Mouse (Mus musculus) hindbrain, embryonic 12.5 days (tissue): ENCODE results near the gene Zbtb22. TPM values are rescaled to one million over a fixed set of nuclear protein-coding genes. Genes with fewer than 3 reads are reported as not detected.
A peak's percentile ranks its signal among the peaks of the same experiment; 100 is the strongest.
"Not testable (repeated sequence)": the region's sequence is repeated elsewhere in the genome, so short reads cannot be mapped to it uniquely, and the experiment has no call there.

Experiments
- ATAC-seq: fragments of 200-750 bp; cut with Nextera tagmentation; 2 replicates; pipeline ENCODE4 v1.8.0; 2017; ENCODE audit warnings: moderate TSS enrichment; ENCODE audit not compliant: low FRiP score
- H3K27ac ChIP-seq: fragments of 300-500 bp; sonication (generic); 2 replicates; pipeline ENCODE4 v1.5.1; 2016; ENCODE audit warnings: mild to moderate bottlenecking
- H3K27me3 ChIP-seq: fragments of 300-500 bp; sonication (generic); 2 replicates; pipeline ENCODE4 v1.6.1; 2016; ENCODE audit warnings: mild to moderate bottlenecking
- H3K36me3 ChIP-seq: fragments of 300-500 bp; sonication (generic); 2 replicates; pipeline ENCODE4 v1.6.1; 2016; ENCODE audit warnings: mild to moderate bottlenecking
- H3K4me1 ChIP-seq: fragments of 300-500 bp; sonication (generic); 2 replicates; pipeline ENCODE4 v1.6.1; 2016
- H3K4me2 ChIP-seq: fragments of 300-500 bp; sonication (generic); replicated peaks from 2 replicates; pipeline ENCODE4 v1.6.1; 2016; ENCODE audit warnings: mild to moderate bottlenecking
- H3K4me3 ChIP-seq: fragments of 300-500 bp; sonication (generic); 2 replicates; pipeline ENCODE4 v1.5.1; 2016; ENCODE audit warnings: mild to moderate bottlenecking
- H3K9ac ChIP-seq: fragments of 300-500 bp; sonication (generic); 2 replicates; pipeline ENCODE4 v1.6.1; 2016; ENCODE audit warnings: mild to moderate bottlenecking, moderate library complexity
- H3K9me3 ChIP-seq: fragments of 300-500 bp; sonication (generic); replicated peaks from 2 replicates; pipeline ENCODE4 v1.6.1; 2016; ENCODE audit warnings: mild to moderate bottlenecking
- WGBS: fragments of 180-500 bp; shearing (Covaris S2); methylation state at CpG from one replicate; pipeline ENCODE4 v1.1.7; 2016; 5-methylcytosine and 5-hydroxymethylcytosine counted together
- polyA plus RNA-seq: library from polyadenylated mRNA; unstranded; fragments of >200 nt; fragmentation: Nextera tagmentation; extraction: Ambion mirVana; gene quantifications from 2 replicates; pipeline ENCODE4 v1.2.1, GENCODE M21; 2016

Zbtb22 gene
- polyA plus RNA-seq = 21.7 and 25.5 TPM in 2 replicates

DNA sequence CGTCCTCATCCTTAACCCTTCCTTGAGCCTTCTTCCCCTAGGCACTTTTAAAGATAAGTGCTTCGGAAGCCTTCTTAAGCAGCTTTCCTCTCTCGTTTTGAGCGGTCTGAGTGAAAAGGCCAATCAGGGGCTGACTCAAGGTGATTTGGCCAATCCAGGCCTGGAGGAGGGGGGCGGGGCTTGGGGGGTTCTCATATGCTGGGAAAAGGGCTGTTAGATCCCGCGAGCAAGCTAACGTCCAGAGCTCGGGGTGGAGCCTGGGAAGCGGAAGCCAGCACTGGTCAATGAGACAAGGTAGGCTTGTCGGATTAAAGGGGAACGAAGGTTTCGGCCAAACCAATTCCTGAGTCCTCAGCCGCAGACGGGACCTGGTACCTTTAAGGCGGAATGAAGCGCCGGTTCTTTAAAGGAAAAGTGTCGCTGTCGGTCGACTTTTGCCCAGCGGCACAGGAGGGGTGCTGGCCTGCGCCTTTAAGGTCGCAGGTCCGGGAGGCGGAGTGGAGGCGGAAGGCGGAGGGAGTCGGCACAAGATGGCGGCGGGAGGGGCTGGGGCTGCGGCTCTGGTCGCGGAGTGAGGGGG is at the start of gene Zbtb22, which contains the start of gene Tapbp:
TSS of gene Zbtb22 (plus strand) at position 234 of the 580 bp plus-strand sequence.
TSS of gene Tapbp (plus strand) at position 229 of the 580 bp plus-strand sequence.
- peaks cover 44% of the 10 kb centered on the region for H3K4me1 ChIP-seq
- peak within 1 kb of the TSS; percentile 46 for H3K4me2 ChIP-seq
- 0 out of 2 replicates have a peak, but pooled peaks cover 9% of the 10 kb centered on the region for H3K27me3 ChIP-seq
- peak within 1 kb of the TSS; percentile 70 for H3K9ac ChIP-seq
- peak within 1 kb of the TSS; percentile 89 for H3K27ac ChIP-seq
- peak within 1 kb of the TSS; percentile 56 for H3K4me3 ChIP-seq
- peak; percentile 90 for ATAC-seq
- H3K9me3 ChIP-seq = no peaks in the 10 kb centered on the region
- WGBS = 1% methylated on average over 34 of the region's 34 CpGs
- H3K36me3 ChIP-seq = peaks cover 47% of the 10 kb centered on the region

DNA sequence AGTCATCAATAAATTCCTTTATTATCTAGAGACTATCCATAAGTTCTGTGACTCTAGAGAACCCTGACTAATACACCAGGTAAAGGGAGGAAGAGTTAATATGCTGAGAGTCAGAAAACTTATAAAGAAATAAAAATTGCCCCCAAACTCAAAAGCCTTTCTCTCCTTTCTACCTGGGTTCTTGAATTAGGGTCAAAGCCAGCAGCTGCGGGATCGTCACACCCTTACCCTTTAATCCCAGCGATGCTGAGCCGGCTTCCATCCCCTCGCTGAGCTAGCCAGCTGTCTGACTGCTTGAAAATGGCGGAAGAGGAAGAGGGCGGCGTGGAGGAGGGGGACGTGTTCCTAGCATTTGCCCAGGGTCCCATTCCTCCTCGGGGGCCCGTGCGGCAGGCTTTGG is 42.2 kb upstream of the Zbtb22 start, which contains the start of gene Gm7029:
TSS of gene Gm7029 (plus strand) at position 301 of the 400 bp plus-strand sequence.
- peaks cover 13% of the 10 kb centered on the region; the same call in 1 of the 2 replicates for H3K36me3 ChIP-seq
- ATAC-seq, H3K4me2 ChIP-seq, H3K27ac ChIP-seq, H3K27me3 ChIP-seq, H3K9ac ChIP-seq, H3K9me3 ChIP-seq, H3K4me1 ChIP-seq, H3K4me3 ChIP-seq: not testable (repeated sequence)
- 75% methylated on average over 2 of the region's 12 CpGs for WGBS

DNA sequence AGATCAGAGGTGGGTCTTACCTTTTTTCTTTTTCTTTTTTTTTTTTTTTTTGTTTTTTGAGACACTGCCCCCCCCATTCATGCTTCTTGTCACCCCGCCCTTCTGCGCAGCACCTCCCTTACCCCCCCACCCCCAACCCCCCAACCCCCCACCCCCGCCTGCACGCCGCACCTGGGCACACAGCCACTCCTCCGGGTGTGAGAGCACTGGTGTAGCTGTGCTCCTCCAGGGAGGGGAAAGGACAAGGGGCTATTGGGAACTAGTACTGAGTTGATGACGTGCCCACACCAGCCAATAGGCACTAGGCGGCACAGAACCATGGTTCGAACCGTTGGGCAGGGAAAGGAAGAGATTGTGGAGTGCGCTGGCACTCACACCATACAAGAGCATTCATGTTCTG is 41.3 kb upstream of the Zbtb22 start:
- peaks cover 19% of the 10 kb centered on the region for H3K36me3 ChIP-seq
- no peak overlapping the region for H3K27ac ChIP-seq
- H3K4me2 ChIP-seq = no peak overlapping the region
- H3K9me3 ChIP-seq = no peaks in the 10 kb centered on the region
- WGBS = 89% methylated on average over 11 of the region's 11 CpGs
- no peaks in the 10 kb centered on the region for H3K27me3 ChIP-seq
- ATAC-seq = no peak
- no peak overlapping the region for H3K4me3 ChIP-seq
- H3K4me1 ChIP-seq = no peaks in the 10 kb centered on the region
- no peak overlapping the region for H3K9ac ChIP-seq

DNA sequence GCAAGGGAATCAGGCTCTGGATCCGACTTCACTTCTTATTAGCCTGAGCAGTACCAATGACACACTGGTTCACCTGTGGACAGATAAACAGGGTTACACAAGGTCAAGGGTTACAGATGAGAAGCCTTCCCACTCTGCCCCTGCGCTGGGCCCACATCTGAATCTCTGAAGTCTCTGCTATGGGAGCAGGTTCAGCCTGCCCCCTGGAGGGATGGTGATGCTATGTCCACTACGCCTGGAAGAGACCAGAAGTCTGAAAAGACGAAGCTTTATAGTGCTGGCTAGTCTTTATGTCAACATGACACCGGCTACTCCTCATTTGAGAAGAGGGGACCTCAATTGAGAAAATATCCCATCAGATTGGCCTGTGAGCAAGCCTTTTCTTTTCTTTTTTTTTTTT is 39.9 kb upstream of the Zbtb22 start:
- WGBS = 82% methylated on average over 5 of the region's 5 CpGs
- H3K27me3 ChIP-seq = not testable (repeated sequence)

DNA sequence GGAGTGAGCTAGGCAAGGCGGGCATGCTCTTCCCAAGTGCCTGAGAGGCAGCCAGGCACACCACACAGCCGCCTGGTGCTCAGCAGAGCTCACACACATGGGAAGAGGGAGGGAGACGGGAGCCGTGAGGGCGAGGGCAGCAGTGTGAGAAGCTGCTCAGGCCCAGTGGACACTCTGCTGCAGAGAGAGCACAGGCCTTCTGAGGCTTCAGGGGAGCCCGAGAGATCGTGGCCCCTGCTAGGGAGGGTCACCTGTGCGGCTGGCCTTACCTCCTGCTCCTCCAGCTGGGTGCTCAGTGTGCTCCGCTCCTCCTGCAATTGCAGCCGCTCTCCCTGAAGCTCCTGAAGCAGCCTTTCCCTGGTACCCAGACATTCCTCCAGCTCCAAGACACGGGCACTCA is 31.4 kb upstream of the Zbtb22 start:
- peaks cover 27% of the 10 kb centered on the region for H3K36me3 ChIP-seq
- 88% methylated on average over 10 of the region's 11 CpGs for WGBS
- H3K9ac ChIP-seq, H3K4me2 ChIP-seq, H3K27ac ChIP-seq, H3K4me1 ChIP-seq, H3K27me3 ChIP-seq, ATAC-seq, H3K9me3 ChIP-seq, H3K4me3 ChIP-seq: not testable (repeated sequence)

More for the DNA sequence above, 39.9 kb upstream of the Zbtb22 start:
- ATAC-seq, H3K9ac ChIP-seq, H3K27ac ChIP-seq, H3K4me1 ChIP-seq, H3K9me3 ChIP-seq, H3K4me2 ChIP-seq, H3K4me3 ChIP-seq: not testable (repeated sequence)
- H3K36me3 ChIP-seq = peaks cover 26% of the 10 kb centered on the region

DNA sequence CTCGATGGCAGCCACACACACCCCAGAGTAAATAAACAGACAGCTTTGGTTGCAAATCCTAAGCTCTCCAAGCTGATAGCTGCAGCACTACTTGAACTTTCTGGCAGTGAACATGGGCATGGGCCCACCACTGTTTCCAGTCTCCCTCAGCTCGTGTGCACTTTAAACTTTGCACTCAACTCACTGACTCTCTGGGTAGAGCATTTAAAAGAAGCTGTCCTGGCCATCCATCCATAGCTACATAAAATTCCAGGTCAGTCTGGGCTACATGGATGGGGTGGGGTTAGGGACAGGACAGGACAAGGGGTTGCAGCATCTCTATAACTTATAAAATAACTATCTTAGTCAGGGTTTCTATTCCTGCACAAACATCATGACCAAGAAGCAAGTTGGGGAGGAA is 27.9 kb upstream of the Zbtb22 start:
- 82% methylated on average over 2 of the region's 2 CpGs for WGBS
- not testable (repeated sequence) for ATAC-seq, H3K4me3 ChIP-seq, H3K27me3 ChIP-seq, H3K27ac ChIP-seq, H3K9me3 ChIP-seq, H3K4me2 ChIP-seq, H3K4me1 ChIP-seq, H3K9ac ChIP-seq
- peaks cover 19% of the 10 kb centered on the region; the same call in 1 of the 2 replicates for H3K36me3 ChIP-seq

DNA sequence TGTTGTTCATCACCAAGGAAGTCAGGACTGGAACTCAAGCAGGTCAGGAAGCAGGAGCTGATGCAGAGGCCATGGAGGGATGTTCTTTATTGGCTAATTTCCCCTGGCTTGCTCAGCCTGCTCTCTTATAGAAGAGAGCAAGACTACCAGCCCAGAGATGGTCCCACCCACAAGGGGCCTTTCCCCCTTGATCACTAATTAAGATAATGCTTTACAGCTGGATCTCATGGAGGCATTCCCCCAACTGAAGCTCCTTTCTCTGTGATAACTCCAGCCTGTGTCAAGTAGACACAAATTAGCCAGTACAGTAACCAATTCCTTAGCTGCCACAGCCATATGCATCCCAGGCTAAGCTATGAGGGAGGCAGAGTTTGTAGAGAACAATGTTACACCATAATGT is 27.5 kb upstream of the Zbtb22 start:
- not testable (repeated sequence) for H3K27me3 ChIP-seq, H3K27ac ChIP-seq, H3K9ac ChIP-seq, ATAC-seq, H3K4me3 ChIP-seq, H3K4me1 ChIP-seq, H3K9me3 ChIP-seq, H3K4me2 ChIP-seq
- H3K36me3 ChIP-seq = peaks cover 19% of the 10 kb centered on the region; the same call in 1 of the 2 replicates

DNA sequence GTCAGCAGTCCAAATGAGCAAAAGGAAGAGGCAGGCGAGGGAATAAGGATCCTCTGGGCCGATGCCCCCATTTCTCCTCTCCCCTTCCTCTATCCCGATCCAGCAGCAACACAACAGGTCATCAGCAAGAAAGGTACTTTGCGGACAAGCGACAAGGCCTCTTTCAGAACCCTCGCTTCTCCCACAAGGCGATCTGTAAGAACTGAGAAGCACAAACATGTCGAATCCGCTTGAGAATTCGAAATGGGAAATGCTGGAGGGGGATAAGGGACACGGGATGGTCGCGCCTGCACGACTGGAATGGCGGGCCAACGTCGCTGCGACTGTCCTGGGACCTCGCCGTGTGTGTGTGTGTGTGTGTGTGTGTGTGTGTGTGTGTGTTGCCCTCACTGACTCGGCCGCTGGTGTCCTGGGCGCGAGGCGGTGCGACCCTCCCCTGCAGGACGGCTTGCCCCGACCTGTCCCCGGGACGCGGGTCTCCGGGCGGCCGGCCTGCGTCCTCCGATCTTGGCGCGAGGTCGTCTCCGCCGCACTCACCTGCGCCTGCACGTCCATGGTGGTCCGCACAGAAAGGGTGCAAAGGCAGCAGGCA is 25.7 kb upstream of the Zbtb22 start:
- peak overlapping the region; percentile 55; the same call in 1 of the 2 replicates for H3K27ac ChIP-seq
- 0 out of 2 replicates have a peak, but pooled peaks cover 11% of the 10 kb centered on the region for H3K36me3 ChIP-seq
- ATAC-seq = peak; percentile 34; the same call in 1 of the 2 replicates
- WGBS = under 1% methylated on average over 44 of the region's 44 CpGs
- not testable (repeated sequence) for H3K27me3 ChIP-seq, H3K9me3 ChIP-seq, H3K4me1 ChIP-seq
- H3K4me3 ChIP-seq = peak overlapping the region; percentile 70
- H3K4me2 ChIP-seq = peak overlapping the region; percentile 68
- peak overlapping the region; percentile 68 for H3K9ac ChIP-seq

DNA sequence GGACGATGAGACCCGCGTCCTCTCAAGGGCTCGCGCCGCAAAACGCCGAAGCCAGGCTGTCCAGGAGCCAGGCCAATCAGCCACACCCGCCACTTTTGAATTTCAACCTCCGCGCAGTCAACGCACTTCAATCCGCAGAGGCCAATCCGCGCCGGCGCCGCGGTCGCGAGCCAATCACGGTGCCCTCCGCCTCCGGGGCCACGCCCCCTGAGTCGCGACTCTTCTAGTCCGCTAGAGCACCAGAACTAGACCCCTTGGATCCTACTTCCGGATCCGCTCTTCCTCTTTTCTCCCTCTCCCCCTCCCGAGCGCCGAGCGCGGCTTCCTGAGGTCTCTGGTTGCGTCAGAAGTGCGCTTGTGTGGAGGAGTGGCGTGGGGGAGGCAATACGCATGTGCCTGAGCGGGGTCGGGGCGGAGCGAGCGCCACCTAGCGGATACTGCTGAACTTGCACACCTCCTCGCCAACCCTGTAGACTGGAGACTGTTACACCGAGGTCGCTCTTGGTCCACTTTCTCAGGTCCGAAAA is 25.1 kb upstream of the Zbtb22 start, which contains the start of gene Kifc1:
TSS of gene Kifc1 (minus strand) at position 129 of the 527 bp plus-strand sequence.
- Histone ChIP-seq H3K4me1 (peaks cover 9% of the 10 kb centered on the region), H3K36me3 (0 out of 2 replicates have a peak, but pooled peaks cover 8% of the 10 kb centered on the region), H3K27me3 (no peaks in the 10 kb centered on the region; the same call in 1 of the 2 replicates), H3K27ac (peak within 1 kb of the TSS; percentile 55; the same call in 1 of the 2 replicates), H3K9me3 (no peaks in the 10 kb centered on the region), H3K4me2 (peak within 1 kb of the TSS; percentile 68), H3K4me3 (peak within 1 kb of the TSS; percentile 70), H3K9ac (peak within 1 kb of the TSS; percentile 68)
- WGBS = 1% methylated on average over 49 of the region's 49 CpGs
- ATAC-seq = peak; percentile 99

DNA sequence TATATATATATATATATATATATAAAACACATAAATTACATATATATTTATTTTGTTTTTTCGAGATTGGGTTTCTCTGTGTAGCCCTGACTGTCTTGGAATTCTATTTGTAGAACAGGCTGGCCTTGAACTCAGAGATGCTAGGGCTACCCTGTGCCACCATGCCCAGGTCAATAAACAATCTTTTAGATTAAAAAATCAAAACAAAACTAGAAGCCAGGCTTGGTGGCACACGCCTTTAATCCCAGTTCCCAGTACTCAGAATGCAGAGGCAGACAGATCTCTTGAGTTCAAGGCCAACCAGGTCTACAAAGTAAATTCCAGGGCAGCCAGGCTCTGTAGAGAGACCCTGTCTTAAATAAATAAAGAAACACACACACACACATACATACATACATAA is 24.3 kb upstream of the Zbtb22 start:
- ATAC-seq = no peak
- no peak overlapping the region for H3K27ac ChIP-seq
- H3K4me3 ChIP-seq = no peak overlapping the region
- no peaks in the 10 kb centered on the region; the same call in 1 of the 2 replicates for H3K27me3 ChIP-seq
- WGBS = 68% methylated on average over 2 of the region's 2 CpGs
- no peak overlapping the region for H3K4me2 ChIP-seq
- H3K9ac ChIP-seq = no peak overlapping the region
- peaks cover 9% of the 10 kb centered on the region for H3K4me1 ChIP-seq
- no peaks in the 10 kb centered on the region for H3K9me3 ChIP-seq
- 0 out of 2 replicates have a peak, but pooled peaks cover under 1% of the 10 kb centered on the region for H3K36me3 ChIP-seq

DNA sequence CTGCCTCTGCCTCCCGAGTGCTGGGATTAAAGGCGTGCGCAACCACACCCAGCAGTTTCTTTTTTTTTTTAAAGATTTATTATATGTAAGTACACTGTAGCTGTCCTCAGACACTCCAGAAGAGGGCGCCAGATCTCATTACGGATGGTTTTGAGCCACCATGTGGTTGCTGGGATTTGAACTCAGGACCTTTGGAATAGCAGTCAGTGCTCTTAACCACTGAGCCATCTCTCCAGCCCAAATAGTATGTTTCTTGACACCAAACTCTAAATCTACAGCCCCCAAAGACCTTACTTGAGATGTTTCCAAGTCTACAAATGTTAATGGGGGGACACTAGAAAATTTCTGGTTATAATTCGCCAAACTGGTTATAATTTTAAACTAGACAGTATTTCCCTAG is 23.8 kb upstream of the Zbtb22 start:
- not testable (repeated sequence) for H3K4me2 ChIP-seq, H3K9me3 ChIP-seq, H3K36me3 ChIP-seq, H3K27ac ChIP-seq, H3K4me3 ChIP-seq, H3K27me3 ChIP-seq, H3K4me1 ChIP-seq, ATAC-seq, H3K9ac ChIP-seq
- WGBS = 68% methylated on average over 6 of the region's 6 CpGs

DNA sequence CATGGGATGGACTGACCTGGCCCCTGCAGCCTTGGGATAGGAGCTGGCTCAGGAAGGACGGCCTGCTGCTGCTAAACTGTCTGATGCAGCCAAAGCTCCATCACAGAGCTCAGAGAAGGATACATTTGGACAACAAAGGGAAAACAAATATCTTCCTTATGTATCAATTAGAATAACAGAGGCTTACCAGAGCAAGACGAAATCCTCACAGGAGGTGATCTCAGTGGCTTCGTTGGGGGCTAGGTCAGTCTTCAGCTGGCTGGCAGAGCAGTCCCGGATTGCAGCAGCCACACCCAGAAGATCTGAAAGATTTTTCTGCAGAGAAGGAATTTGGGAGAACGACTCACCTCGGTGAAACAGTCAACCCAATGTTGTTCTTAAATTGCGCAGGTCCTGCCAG is 23.3 kb upstream of the Zbtb22 start:
- ATAC-seq = no peak
- no peaks in the 10 kb centered on the region for H3K9me3 ChIP-seq
- WGBS = 11% methylated on average over 7 of the region's 7 CpGs

More for the DNA sequence above, 23.3 kb upstream of the Zbtb22 start:
- H3K36me3 ChIP-seq = no peaks in the 10 kb centered on the region
- no peaks in the 10 kb centered on the region; the same call in 1 of the 2 replicates for H3K27me3 ChIP-seq
- no peak overlapping the region for H3K27ac ChIP-seq
- no peak overlapping the region for H3K9ac ChIP-seq
- no peak overlapping the region for H3K4me3 ChIP-seq
- H3K4me1 ChIP-seq = peaks cover 9% of the 10 kb centered on the region
- H3K4me2 ChIP-seq = no peak overlapping the region
